Mouse (Mus musculus): ENCODE data around the gene Adamts7. TPM values are rescaled to one million over a fixed set of nuclear protein-coding genes. Genes with fewer than 3 reads are reported as not detected.

Adamts7 gene
- polyA plus RNA-seq, 1 experiment from 2014 or later, result 10.0 TPM

DNA sequence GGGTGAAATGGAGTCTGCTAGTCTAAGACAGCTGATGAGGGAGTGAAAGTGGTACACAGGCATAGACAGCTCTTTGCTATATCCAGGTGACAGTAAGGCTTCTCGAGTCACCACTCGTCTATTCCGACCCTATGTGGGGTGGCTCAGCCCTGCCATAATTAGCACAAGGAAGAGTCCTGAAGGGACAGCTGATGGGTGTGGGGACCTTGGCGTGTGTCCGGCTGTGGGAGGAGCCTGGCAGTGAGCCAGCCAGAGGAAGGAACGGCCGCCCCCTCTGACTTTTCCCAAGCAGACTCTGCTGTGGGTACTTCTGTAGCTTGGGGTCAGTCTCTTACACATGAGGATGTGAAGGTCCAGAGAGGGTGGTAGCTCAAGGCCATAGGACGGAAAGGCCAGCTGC lies 21.2 kb downstream of the Adamts7 start:
- Histone ChIP-seq H3K4me3 (ENCODE audit: low read length) (no peak overlapping the region), H3K27me3 (ENCODE audit: control insufficient read depth, insufficient read depth, low read length) (no peaks in the 10 kb centered on the region), H3K4me1 (ENCODE audit: control insufficient read depth, insufficient read depth, low read length) (peaks cover 4% of the 10 kb centered on the region; the same call in 1 of the 2 replicates), H3K9me3 (ENCODE audit: control insufficient read depth, low read length) (no peaks in the 10 kb centered on the region), H3K27ac (ENCODE audit: low read depth, low read length) (no peak overlapping the region), H3K4me2 (replicated peaks; ENCODE audit: low read depth, low read length) (no peak overlapping the region), H3K9ac (ENCODE audit: low read depth, low read length) (peak overlapping the region; percentile 7; the same call in 1 of the 2 replicates), H3K36me3 (ENCODE audit: control insufficient read depth, insufficient read depth, low read length) (peaks cover 11% of the 10 kb centered on the region; the same call in 1 of the 2 replicates)
- WGBS, result 52% methylated on average over 8 of the region's 8 CpGs
- ATAC-seq (ENCODE audit: low FRiP score, low TSS enrichment), result 0 out of 2 replicates have a peak, but pooled peaks have one; percentile 8

DNA sequence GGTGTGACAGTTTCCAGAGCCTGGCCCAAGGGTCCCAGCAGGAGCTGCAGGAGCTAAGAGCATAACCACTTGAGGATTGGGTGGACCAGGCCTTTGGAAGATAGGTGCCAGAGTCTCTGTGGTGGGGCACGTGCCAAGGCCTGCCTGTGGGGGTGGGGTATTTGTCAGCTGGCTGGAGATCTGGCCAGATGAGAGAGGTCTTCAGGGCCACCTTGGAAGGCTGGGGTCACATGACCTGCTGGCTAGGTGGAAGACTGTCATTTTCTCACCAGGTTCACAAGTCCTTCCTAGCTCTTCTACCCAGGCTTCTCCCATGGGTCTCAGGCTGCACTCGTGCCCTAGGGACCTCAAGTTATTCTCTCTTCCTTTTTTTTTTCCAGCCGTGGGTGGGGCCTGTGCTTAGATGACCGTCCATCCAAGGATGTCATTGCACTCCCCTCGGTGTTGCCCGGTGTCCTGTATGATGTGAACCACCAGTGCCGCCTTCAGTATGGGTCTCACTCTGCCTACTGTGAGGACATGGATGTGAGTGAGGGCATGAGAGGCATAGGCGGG lies 22.6 kb downstream of the Adamts7 start:
- Histone ChIP-seq H3K9me3 (ENCODE audit: control insufficient read depth, low read length) (no peaks in the 10 kb centered on the region), H3K4me1 (ENCODE audit: control insufficient read depth, insufficient read depth, low read length) (peaks cover 4% of the 10 kb centered on the region; the same call in 1 of the 2 replicates), H3K36me3 (ENCODE audit: control insufficient read depth, insufficient read depth, low read length) (peaks cover 11% of the 10 kb centered on the region; the same call in 1 of the 2 replicates), H3K27ac (ENCODE audit: low read depth, low read length) (no peak overlapping the region), H3K4me2 (replicated peaks; ENCODE audit: low read depth, low read length) (no peak overlapping the region), H3K4me3 (ENCODE audit: low read length) (no peak overlapping the region), H3K27me3 (ENCODE audit: control insufficient read depth, insufficient read depth, low read length) (no peaks in the 10 kb centered on the region), H3K9ac (ENCODE audit: low read depth, low read length) (no peak overlapping the region)
- WGBS, result 83% methylated on average over 8 of the region's 8 CpGs
- 0 out of 2 replicates have a peak, but pooled peaks have one; percentile 20 for ATAC-seq (ENCODE audit: low FRiP score, low TSS enrichment)

- WGBS, result 93% methylated on average over 4 of the region's 4 CpGs
- Histone ChIP-seq H3K27me3 (ENCODE audit: control insufficient read depth, insufficient read depth, low read length) (no peaks in the 10 kb centered on the region), H3K27ac (ENCODE audit: low read depth, low read length) (no peak overlapping the region), H3K4me3 (ENCODE audit: low read length) (no peak overlapping the region), H3K9ac (ENCODE audit: low read depth, low read length) (no peak overlapping the region), H3K9me3 (ENCODE audit: control insufficient read depth, low read length) (no peaks in the 10 kb centered on the region), H3K36me3 (ENCODE audit: control insufficient read depth, insufficient read depth, low read length) (peaks cover 11% of the 10 kb centered on the region; the same call in 1 of the 2 replicates), H3K4me1 (ENCODE audit: control insufficient read depth, insufficient read depth, low read length) (peaks cover 4% of the 10 kb centered on the region; the same call in 1 of the 2 replicates), H3K4me2 (replicated peaks; ENCODE audit: low read depth, low read length) (no peak overlapping the region)
- ATAC-seq (ENCODE audit: low FRiP score, low TSS enrichment), result no peak
These were observed 26.0 kb downstream of the Adamts7 start for GRCm38 (mm10) chr9:90188893-90189292.

- no peak overlapping the region for H3K4me3 ChIP-seq (ENCODE audit: low read length)
- no peak overlapping the region for H3K27ac ChIP-seq (ENCODE audit: low read depth, low read length)
- H3K27me3 ChIP-seq (ENCODE audit: control insufficient read depth, insufficient read depth, low read length), result no peaks in the 10 kb centered on the region
- no peaks in the 10 kb centered on the region for H3K4me1 ChIP-seq (ENCODE audit: control insufficient read depth, insufficient read depth, low read length)
- no peaks in the 10 kb centered on the region for H3K9me3 ChIP-seq (ENCODE audit: control insufficient read depth, low read length)
- ATAC-seq (ENCODE audit: low FRiP score, low TSS enrichment), result no peak
- 74% methylated on average over 5 of the region's 5 CpGs for WGBS
- no peak overlapping the region for H3K4me2 ChIP-seq (replicated peaks; ENCODE audit: low read depth, low read length)
- peaks cover 11% of the 10 kb centered on the region; the same call in 1 of the 2 replicates for H3K36me3 ChIP-seq (ENCODE audit: control insufficient read depth, insufficient read depth, low read length)
- no peak overlapping the region for H3K9ac ChIP-seq (ENCODE audit: low read depth, low read length)
These were observed 26.5 kb downstream of the Adamts7 start for GRCm38 (mm10) chr9:90189391-90189790.

GRCm38 (mm10) chr9:90195000-90195399 lies 32.1 kb downstream of the Adamts7 start:
- no peaks in the 10 kb centered on the region; the same call in 1 of the 2 replicates for H3K4me1 ChIP-seq (ENCODE audit: control insufficient read depth, insufficient read depth, low read length)
- no peak for ATAC-seq (ENCODE audit: low FRiP score, low TSS enrichment)
- H3K4me3 ChIP-seq (ENCODE audit: low read length), result no peak overlapping the region
- no peak overlapping the region for H3K9ac ChIP-seq (ENCODE audit: low read depth, low read length)
- no peak overlapping the region for H3K4me2 ChIP-seq (replicated peaks; ENCODE audit: low read depth, low read length)
- H3K36me3 ChIP-seq (ENCODE audit: control insufficient read depth, insufficient read depth, low read length), result no peaks in the 10 kb centered on the region; the same call in 1 of the 2 replicates
- H3K9me3 ChIP-seq (ENCODE audit: control insufficient read depth, low read length), result no peaks in the 10 kb centered on the region
- 72% methylated on average over 10 of the region's 10 CpGs for WGBS
- no peak overlapping the region for H3K27ac ChIP-seq (ENCODE audit: low read depth, low read length)
- H3K27me3 ChIP-seq (ENCODE audit: control insufficient read depth, insufficient read depth, low read length), result no peaks in the 10 kb centered on the region

- Histone ChIP-seq H3K9me3 (ENCODE audit: control insufficient read depth, low read length) (no peaks in the 10 kb centered on the region), H3K4me1 (ENCODE audit: control insufficient read depth, insufficient read depth, low read length) (no peaks in the 10 kb centered on the region; the same call in 1 of the 2 replicates), H3K9ac (ENCODE audit: low read depth, low read length) (no peak overlapping the region), H3K27ac (ENCODE audit: low read depth, low read length) (no peak overlapping the region), H3K36me3 (ENCODE audit: control insufficient read depth, insufficient read depth, low read length) (no peaks in the 10 kb centered on the region; the same call in 1 of the 2 replicates), H3K4me3 (ENCODE audit: low read length) (no peak overlapping the region), H3K27me3 (ENCODE audit: control insufficient read depth, insufficient read depth, low read length) (no peaks in the 10 kb centered on the region), H3K4me2 (replicated peaks; ENCODE audit: low read depth, low read length) (no peak overlapping the region)
- WGBS, result 84% methylated on average over 7 of the region's 7 CpGs
- ATAC-seq (ENCODE audit: low FRiP score, low TSS enrichment), result no peak
These were observed 33.4 kb downstream of the Adamts7 start for GRCm38 (mm10) chr9:90196262-90196661.

- Histone ChIP-seq H3K4me2 (replicated peaks; ENCODE audit: low read depth, low read length) (no peak overlapping the region), H3K4me3 (ENCODE audit: low read length) (no peak overlapping the region), H3K9ac (ENCODE audit: low read depth, low read length) (no peak overlapping the region), H3K9me3 (ENCODE audit: control insufficient read depth, low read length) (no peaks in the 10 kb centered on the region), H3K4me1 (ENCODE audit: control insufficient read depth, insufficient read depth, low read length) (no peaks in the 10 kb centered on the region; the same call in 1 of the 2 replicates), H3K27me3 (ENCODE audit: control insufficient read depth, insufficient read depth, low read length) (no peaks in the 10 kb centered on the region), H3K27ac (ENCODE audit: low read depth, low read length) (no peak overlapping the region), H3K36me3 (ENCODE audit: control insufficient read depth, insufficient read depth, low read length) (no peaks in the 10 kb centered on the region; the same call in 1 of the 2 replicates)
- no peak for ATAC-seq (ENCODE audit: low FRiP score, low TSS enrichment)
- WGBS, result 80% methylated on average over 7 of the region's 7 CpGs
These were observed 34.3 kb downstream of the Adamts7 start for GRCm38 (mm10) chr9:90197116-90197665.

- 88% methylated on average over 7 of the region's 7 CpGs for WGBS
- Histone ChIP-seq H3K9me3 (ENCODE audit: control insufficient read depth, low read length) (no peaks in the 10 kb centered on the region), H3K9ac (ENCODE audit: low read depth, low read length) (no peak overlapping the region), H3K4me3 (ENCODE audit: low read length) (no peak overlapping the region), H3K27me3 (ENCODE audit: control insufficient read depth, insufficient read depth, low read length) (no peaks in the 10 kb centered on the region), H3K27ac (ENCODE audit: low read depth, low read length) (no peak overlapping the region), H3K36me3 (ENCODE audit: control insufficient read depth, insufficient read depth, low read length) (no peaks in the 10 kb centered on the region; the same call in 1 of the 2 replicates), H3K4me2 (replicated peaks; ENCODE audit: low read depth, low read length) (no peak overlapping the region), H3K4me1 (ENCODE audit: control insufficient read depth, insufficient read depth, low read length) (no peaks in the 10 kb centered on the region; the same call in 1 of the 2 replicates)
- ATAC-seq (ENCODE audit: low FRiP score, low TSS enrichment), result no peak
These were observed 35.1 kb downstream of the Adamts7 start for GRCm38 (mm10) chr9:90197866-90198383.

All from kidney, embryonic 14.5 days (tissue).